Comparison of ENCODE assay signal across 14 mouse cellular contexts in genomic region chr3:148052516-148052915, GRCm38 (mm10).
"Had no signal": no experiment of that assay in that cellular context is flagged by ENCODE, and none has a peak within 500 bp of the region (broad histone marks: within the 10 kb centered on the region; RNA-seq: fewer than 3 reads in every experiment).

No protein-coding gene starts in this region.

- H3K4me2 ChIP-seq: lung, embryonic 14.5 days; midbrain, embryonic 12.5 days; neural tube, embryonic 12.5 days had no signal

- H3K9ac ChIP-seq: liver, embryonic 14.5 days; lung, embryonic 14.5 days; midbrain, embryonic 12.5 days; neural tube, embryonic 12.5 days had no signal

- H3K4me3 ChIP-seq: midbrain, embryonic 12.5 days; neural tube, embryonic 12.5 days had no signal

- H3K36me3 ChIP-seq: midbrain, embryonic 12.5 days; neural tube, embryonic 12.5 days had no signal

- H3K9me3 ChIP-seq: midbrain, embryonic 12.5 days; neural tube, embryonic 12.5 days had no signal

- H3K27ac ChIP-seq: liver, embryonic 14.5 days; midbrain, embryonic 12.5 days; neural tube, embryonic 12.5 days had no signal

- H3K4me1 ChIP-seq: midbrain, embryonic 12.5 days; neural tube, embryonic 12.5 days had no signal

- H3K27me3 ChIP-seq: midbrain, embryonic 12.5 days; neural tube, embryonic 12.5 days had no signal

- DNase-seq: lung, adult 18-20 months; lung, embryonic 14.5 days; lung, postnatal 10 days; lung, postnatal 4 days; midbrain, embryonic 14.5 days; right cerebral cortex, postnatal 25 days; right cerebral cortex, postnatal 4 days; spleen, adult 18-20 months; thymus, adult 18-20 months; thymus, postnatal 14 days; thymus, postnatal 36 days had no signal
